ENCODE assay signal across 22 mouse cellular contexts in the genomic region with DNA sequence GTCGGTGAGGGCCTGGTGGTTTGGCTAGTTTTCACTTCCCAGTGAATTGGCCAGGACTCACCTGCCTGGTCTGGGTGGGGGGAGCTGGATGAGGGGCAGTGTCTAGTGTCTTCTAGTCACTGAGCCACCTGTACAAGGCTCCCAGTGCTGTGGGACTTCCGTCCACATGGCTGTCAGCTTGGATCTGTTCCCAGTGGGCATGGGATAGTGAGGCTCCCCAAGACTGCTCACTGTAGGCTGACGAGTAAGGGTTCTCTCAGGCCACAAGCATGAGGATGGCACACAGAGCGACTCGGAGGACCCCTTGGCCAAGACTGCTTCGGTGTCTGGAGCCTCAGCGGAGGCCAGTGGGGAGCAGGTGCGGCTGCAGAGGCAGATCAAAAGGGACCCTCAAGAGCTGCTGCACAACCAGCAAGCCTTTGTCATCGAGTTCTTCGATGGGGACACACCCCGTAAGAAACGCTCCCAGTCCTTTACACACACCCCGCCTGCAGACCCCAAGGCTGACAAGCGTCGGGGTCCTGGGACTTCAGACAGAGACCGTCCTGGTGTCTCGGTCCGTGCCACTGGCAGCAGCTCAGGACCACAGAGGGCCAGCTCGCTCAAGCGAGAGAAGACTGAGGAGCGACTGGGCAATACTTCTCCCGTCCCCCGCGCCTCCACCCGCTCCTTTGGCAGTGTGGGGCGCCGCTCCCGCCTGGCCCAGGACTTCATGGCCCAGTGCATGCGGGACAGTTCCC. TPM values are rescaled to one million over a fixed set of nuclear protein-coding genes. Genes with fewer than 3 reads are reported as not detected.
A peak's percentile ranks its signal among the peaks of the same experiment; 100 is the strongest.
DNase-seq lines count a peak whose midpoint lies in the region; TF ChIP-seq lines count a peak whose summit lies in the region.
"Had no signal": no experiment of that assay in that cellular context is flagged by ENCODE, and none has a peak within 500 bp of the region (broad histone marks: within the 10 kb centered on the region; RNA-seq: fewer than 3 reads in every experiment).

No protein-coding gene starts in this region.

- H3K4me3 ChIP-seq in kidney, adult 2 months (ENCODE audit: insufficient read depth, low read depth, low read length), result no peak overlapping the region
- peak overlapping the region; percentile 29 for H3K4me3 ChIP-seq in E14TG2a.4 (replicated peaks; ENCODE audit: low read length)
- H3K4me3 ChIP-seq: forebrain, embryonic 13.5 days; heart, adult 2 months; heart, embryonic 13.5 days; hindbrain, embryonic 13.5 days; layer of hippocampus, adult 2 months; liver, embryonic 13.5 days; megakaryocyte, embryonic 14.5 days had no signal

- 71% methylated on average over 29 of the region's 29 CpGs for whole genome bisulfite sequencing in kidney, adult 2 months

- DNase-seq in adrenal gland, postnatal 25 days, result peak; percentile 3
- DNase-seq in adrenal gland, adult 2 months, result no peak
- DNase-seq in kidney, adult 2 months, result peak; percentile 51
- no peak for DNase-seq in kidney, adult 8-10 months
- peak; percentile 71 for DNase-seq in cerebellum, adult 9-11 months
- DNase-seq in spleen, postnatal 36 days (ENCODE audit: low spot score in 2 of 2), result no peak
- DNase-seq in frontal cortex, postnatal 25 days (ENCODE audit: low spot score in 2 of 2), result no peak
- DNase-seq: adrenal gland, postnatal 36 days; heart, adult 2 months; heart, postnatal 14 days; kidney, adult 18-20 months; kidney, postnatal 14 days; liver, embryonic 13.5 days; lung, embryonic 14.5 days; lung, postnatal 36 days; right cerebral cortex, adult 18-20 months had no signal

- no peak for TF ChIP-seq CTCF in kidney, adult 2 months (conservative IDR thresholded peaks at IDR 0.05; ENCODE audit: insufficient read depth, insufficient read length, low read depth, low read length)
- no peak for TF ChIP-seq CTCF in E14TG2a.4 (conservative IDR thresholded peaks at IDR 0.05; ENCODE audit: low read length)

- TF ChIP-seq POLR2A in kidney, adult 2 months (IDR thresholded peaks at IDR 0.05; ENCODE audit: low read depth, low read length), result no peak

- H3K4me1 ChIP-seq in kidney, adult 2 months (ENCODE audit: control insufficient read depth, insufficient read depth, low read length), result peaks cover 2% of the 10 kb centered on the region; the same call in 1 of the 2 replicates
- H3K4me1 ChIP-seq in E14TG2a.4 (replicated peaks; ENCODE audit: low read depth, low read length), result peaks cover 54% of the 10 kb centered on the region
- H3K4me1 ChIP-seq: forebrain, embryonic 13.5 days; heart, embryonic 13.5 days; hindbrain, embryonic 13.5 days; liver, embryonic 13.5 days; megakaryocyte, embryonic 14.5 days had no signal

- H3K27me3 ChIP-seq in kidney, adult 2 months (replicated peaks; ENCODE audit: control insufficient read depth, insufficient read depth, low read length), result no peaks in the 10 kb centered on the region
- H3K27me3 ChIP-seq in E14TG2a.4 (ENCODE audit: insufficient read depth, low read length), result no peaks in the 10 kb centered on the region
- H3K27me3 ChIP-seq: forebrain, embryonic 13.5 days; heart, embryonic 13.5 days; hindbrain, embryonic 13.5 days; liver, embryonic 13.5 days had no signal

- H3K9me3 ChIP-seq in E14TG2a.4 (ENCODE audit: low read length), result no peaks in the 10 kb centered on the region
- H3K9me3 ChIP-seq: forebrain, embryonic 13.5 days; heart, embryonic 13.5 days; hindbrain, embryonic 13.5 days; liver, embryonic 13.5 days; megakaryocyte, embryonic 14.5 days had no signal

- H3K27ac ChIP-seq in kidney, adult 2 months (ENCODE audit: insufficient read depth, low read depth, low read length), result no peak overlapping the region
- H3K27ac ChIP-seq: forebrain, embryonic 13.5 days; heart, adult 2 months; heart, embryonic 13.5 days; hindbrain, embryonic 13.5 days; layer of hippocampus, adult 2 months; liver, embryonic 13.5 days had no signal

- H3K36me3 ChIP-seq in kidney, adult 2 months (ENCODE audit: control insufficient read depth, insufficient read depth, low read length), result peaks cover 10% of the 10 kb centered on the region
- H3K36me3 ChIP-seq in E14TG2a.4 (ENCODE audit: insufficient read depth, low read length), result peaks cover 98% of the 10 kb centered on the region

RNA-seq across cellular contexts. Expression of gene Cep170b, which starts 15.8 kb away (rescaled TPM):
- 42.4 and 58.1 TPM in 2 replicates for total RNA-seq in adrenal gland, postnatal 25 days (2021)
- total RNA-seq in adrenal gland, adult 2 months (2021), result 10 to 100 TPM; 48.8 to 52.1 TPM
- polyA plus RNA-seq in adrenal gland, adult 2 months (2012; rRNA removed), result 49.0 and 52.5 TPM in 2 replicates
- polyA plus RNA-seq in kidney, adult 2 months (2012; rRNA removed), result 63.4 and 75.3 TPM in 2 replicates

RNA-seq across cellular contexts. Expression of gene Pld4, which starts 24.4 kb away (rescaled TPM):
- total RNA-seq in adrenal gland, postnatal 25 days (2021), result 6.4 and 6.8 TPM in 2 replicates
- total RNA-seq in adrenal gland, adult 2 months (2021), result 10 to 100 TPM; 10.1 to 13.0 TPM
- polyA plus RNA-seq in adrenal gland, adult 2 months (2012; rRNA removed), result 28.0 and 29.5 TPM in 2 replicates
- polyA plus RNA-seq in kidney, adult 2 months (2012; rRNA removed), result 19.6 and 23.7 TPM in 2 replicates

RNA-seq across cellular contexts. Expression of gene Zbtb42, which starts 57.4 kb away (rescaled TPM):
- total RNA-seq in adrenal gland, postnatal 25 days (2021), result 7.9 and 12.8 TPM in 2 replicates
- 10 to 100 TPM in 1 of 2 experiments, 1 to 10 TPM in 1; 5.5 to 15.8 TPM for total RNA-seq in adrenal gland, adult 2 months (2021)
- polyA plus RNA-seq in adrenal gland, adult 2 months (2012; rRNA removed), result 25.5 and 32.6 TPM in 2 replicates
- 10.7 and 12.1 TPM in 2 replicates for polyA plus RNA-seq in kidney, adult 2 months (2012; rRNA removed)

Comparison
In these comparisons a context has a peak if more than half of its experiments do, and no peak if none do; other contexts are left out.
1. DNase-seq: peak in adrenal gland, postnatal 25 days (single experiment), kidney, adult 2 months (single experiment) and cerebellum, adult 9-11 months (single experiment); none in adrenal gland, adult 2 months (single experiment), kidney, adult 8-10 months (0 of 2), spleen, postnatal 36 days (0 of 2) and frontal cortex, postnatal 25 days (0 of 2).